Mouse (Mus musculus) bone marrow macrophage, adult 2 months (primary cell): Measurements from ENCODE around the gene Arid3c.

ENCODE experiments used
- CTCF ChIP-seq: IDR thresholded peaks from 2 replicates; pipeline ENCODE4 v1.5.1; 2012; ENCODE audit warnings: low read depth, mild to moderate bottlenecking, low read length, moderate library complexity
- POLR2A ChIP-seq: IDR thresholded peaks from 2 replicates; pipeline ENCODE4 v1.6.1; 2012; ENCODE audit warnings: mild to moderate bottlenecking, low read depth, low read length, borderline replicate concordance

DNA sequence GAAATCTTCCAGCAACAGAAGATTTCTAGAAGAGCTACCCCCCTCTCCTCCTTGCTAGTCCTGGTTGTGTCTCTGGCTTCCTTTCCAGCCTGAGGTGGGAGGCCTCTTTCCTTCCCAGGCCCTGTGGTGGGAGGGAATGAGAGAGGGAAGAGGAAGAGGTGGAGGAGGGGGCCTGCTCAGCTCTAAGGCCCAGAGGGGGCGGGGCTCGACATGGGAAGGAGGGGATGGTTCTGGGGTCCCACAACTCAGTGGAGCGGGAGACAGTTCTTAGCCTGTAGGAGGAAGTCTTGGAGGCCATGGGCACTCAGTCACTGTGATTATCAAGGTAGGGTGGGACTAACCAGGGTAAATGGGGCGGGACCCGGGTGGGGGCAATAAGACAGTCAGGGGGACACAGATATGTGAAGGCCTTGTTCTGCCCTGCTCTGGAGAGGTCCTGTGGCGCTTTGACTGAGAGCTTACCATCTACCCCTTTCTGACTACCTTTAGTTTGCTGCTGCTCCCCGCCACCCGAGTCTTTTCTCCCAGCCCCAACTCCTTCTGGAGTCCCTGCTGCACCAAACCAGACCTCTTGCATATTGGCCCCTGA lies 31.3 kb upstream of the Arid3c start:
- TF ChIP-seq CTCF, result no peak
- TF ChIP-seq POLR2A, result no peak
